ENCODE assay signal across 9 mouse cellular contexts in the genomic region with DNA sequence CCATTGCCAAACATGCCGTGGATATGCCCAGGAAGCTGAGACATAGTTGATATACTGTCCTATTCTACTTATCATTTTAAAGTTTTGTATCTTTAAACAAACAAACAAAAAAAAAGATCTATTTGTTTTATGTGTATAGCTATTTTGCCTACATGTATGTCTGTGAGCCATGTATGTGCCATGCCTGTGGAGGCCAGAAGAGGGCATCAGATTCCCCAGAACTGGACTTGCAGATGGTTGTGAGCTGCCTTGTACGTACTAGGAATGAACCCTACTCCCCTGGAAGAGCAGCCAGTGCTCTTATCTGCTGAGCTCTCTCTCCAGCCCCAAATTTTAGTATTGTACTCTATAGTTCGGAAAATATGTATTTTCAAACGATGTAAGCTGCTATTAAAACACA. TPM values are rescaled to one million over a fixed set of nuclear protein-coding genes. Genes with fewer than 3 reads are reported as not detected.
DNase-seq lines count a peak whose midpoint lies in the region; ATAC-seq and TF ChIP-seq lines count a peak whose summit lies in the region.
"Had no signal": no experiment of that assay in that cellular context is flagged by ENCODE, and none has a peak within 500 bp of the region (broad histone marks: within the 10 kb centered on the region; RNA-seq: fewer than 3 reads in every experiment).

No protein-coding gene starts in this region.

- H3K9ac ChIP-seq in forebrain, postnatal 0 days: no peak overlapping the region
- no peak overlapping the region for H3K9ac ChIP-seq in forebrain, embryonic 13.5 days
- no peak overlapping the region for H3K9ac ChIP-seq in lung, postnatal 0 days (replicated peaks; ENCODE audit: low read depth)
- no peak overlapping the region for H3K9ac ChIP-seq in intestine, embryonic 15.5 days

- TF ChIP-seq EP300 in lung, postnatal 0 days (IDR thresholded peaks at IDR 0.05): no peak

- H3K4me2 ChIP-seq in forebrain, postnatal 0 days (ENCODE audit: low read depth): no peak overlapping the region
- H3K4me2 ChIP-seq in forebrain, embryonic 13.5 days: no peak overlapping the region
- H3K4me2 ChIP-seq in lung, postnatal 0 days (replicated peaks; ENCODE audit: low read depth, low read length): no peak overlapping the region
- H3K4me2 ChIP-seq in intestine, embryonic 15.5 days (replicated peaks): no peak overlapping the region

- H3K4me1 ChIP-seq in forebrain, postnatal 0 days (ENCODE audit: insufficient read depth): no peaks in the 10 kb centered on the region
- H3K4me1 ChIP-seq in forebrain, embryonic 13.5 days: peaks cover 4% of the 10 kb centered on the region; the same call in 1 of the 2 replicates
- no peaks in the 10 kb centered on the region for H3K4me1 ChIP-seq in cortical plate, adult 2 months (ENCODE audit: control insufficient read depth, insufficient read depth, low read length)
- no peaks in the 10 kb centered on the region for H3K4me1 ChIP-seq in lung, postnatal 0 days (ENCODE audit: insufficient read depth, low read depth, low read length)
- H3K4me1 ChIP-seq in intestine, embryonic 15.5 days (replicated peaks): peaks cover 5% of the 10 kb centered on the region; the same call in 1 of the 2 replicates

- no peak for TF ChIP-seq POLR2A in cortical plate, adult 2 months (IDR thresholded peaks at IDR 0.05; ENCODE audit: extremely low read depth, insufficient read depth, low read length)

- peak; percentile 48 for DNase-seq in forebrain, postnatal 0 days
- DNase-seq in right cerebral cortex, postnatal 4 days: peak; percentile 27
- DNase-seq in right cerebral cortex, adult 2 months (ENCODE audit: low spot score in 2 of 2): no peak
- DNase-seq in lung, postnatal 0 days (ENCODE audit: low spot score): peak; percentile 51
- DNase-seq in left cerebral cortex, adult 8-10 months (ENCODE audit: low spot score in 2 of 2): no peak

- no peaks in the 10 kb centered on the region for H3K9me3 ChIP-seq in forebrain, postnatal 0 days (ENCODE audit: low read length)
- no peaks in the 10 kb centered on the region for H3K9me3 ChIP-seq in forebrain, embryonic 13.5 days (replicated peaks)
- H3K9me3 ChIP-seq in lung, postnatal 0 days (ENCODE audit: low read length): no peaks in the 10 kb centered on the region
- H3K9me3 ChIP-seq in intestine, embryonic 15.5 days: no peaks in the 10 kb centered on the region

- no peaks in the 10 kb centered on the region for H3K27me3 ChIP-seq in forebrain, postnatal 0 days (ENCODE audit: insufficient read depth, low read length)
- H3K27me3 ChIP-seq in forebrain, embryonic 13.5 days: peaks cover 3% of the 10 kb centered on the region; the same call in 1 of the 2 replicates
- H3K27me3 ChIP-seq in lung, postnatal 0 days (replicated peaks; ENCODE audit: insufficient read depth, low read length): no peaks in the 10 kb centered on the region
- no peaks in the 10 kb centered on the region for H3K27me3 ChIP-seq in intestine, embryonic 15.5 days (replicated peaks)

- 32% methylated on average over 4 of the region's 4 CpGs for WGBS in forebrain, postnatal 0 days
- WGBS in forebrain, embryonic 13.5 days: 29% methylated on average over 4 of the region's 4 CpGs
- 38% methylated on average over 4 of the region's 4 CpGs for WGBS in lung, postnatal 0 days
- 36% methylated on average over 4 of the region's 4 CpGs for WGBS in intestine, embryonic 15.5 days

- no peak for ATAC-seq in forebrain, postnatal 0 days
- ATAC-seq in forebrain, embryonic 13.5 days: no peak
- ATAC-seq in lung, postnatal 0 days: no peak
- ATAC-seq in intestine, embryonic 15.5 days: no peak

- H3K4me3 ChIP-seq in forebrain, postnatal 0 days (ENCODE audit: low read depth, low read length): no peak overlapping the region
- no peak overlapping the region for H3K4me3 ChIP-seq in forebrain, embryonic 13.5 days
- no peak overlapping the region for H3K4me3 ChIP-seq in cortical plate, adult 2 months (ENCODE audit: insufficient read depth, low read length)
- no peak overlapping the region for H3K4me3 ChIP-seq in lung, postnatal 0 days (ENCODE audit: low read depth, low read length)
- no peak overlapping the region for H3K4me3 ChIP-seq in intestine, embryonic 15.5 days (replicated peaks)

- peak; percentile 70 for TF ChIP-seq CTCF in forebrain, postnatal 0 days (IDR thresholded peaks at IDR 0.05; ENCODE audit: low read depth)
- peak; percentile 60 for TF ChIP-seq CTCF in cortical plate, adult 2 months (IDR thresholded peaks at IDR 0.05; ENCODE audit: extremely low read depth, insufficient read depth, low read length)
- peak; percentile 74 for TF ChIP-seq CTCF in lung, postnatal 0 days (IDR thresholded peaks at IDR 0.05)

- H3K27ac ChIP-seq in forebrain, postnatal 0 days (ENCODE audit: low read depth, low read length): no peak overlapping the region
- no peak overlapping the region for H3K27ac ChIP-seq in forebrain, embryonic 13.5 days
- no peak overlapping the region for H3K27ac ChIP-seq in cortical plate, adult 2 months (ENCODE audit: insufficient read depth, low read length)
- H3K27ac ChIP-seq in lung, postnatal 0 days (ENCODE audit: low read length): no peak overlapping the region
- no peak overlapping the region for H3K27ac ChIP-seq in intestine, embryonic 15.5 days

- no peaks in the 10 kb centered on the region for H3K36me3 ChIP-seq in forebrain, postnatal 0 days (ENCODE audit: insufficient read depth)
- H3K36me3 ChIP-seq in forebrain, embryonic 13.5 days (ENCODE audit: poor library complexity, severe bottlenecking): no peaks in the 10 kb centered on the region
- H3K36me3 ChIP-seq in lung, postnatal 0 days (ENCODE audit: insufficient read depth, low read length): no peaks in the 10 kb centered on the region
- no peaks in the 10 kb centered on the region for H3K36me3 ChIP-seq in intestine, embryonic 15.5 days

RNA-seq across cellular contexts. Expression of a gene that starts 10.1 kb away (rescaled TPM):
- 6.5 and 9.0 TPM in 2 replicates for total RNA-seq in forebrain, postnatal 0 days (2014; rRNA removed)
- polyA plus RNA-seq in forebrain, postnatal 0 days (2015; fragmentation: Nextera tagmentation; extraction: Ambion mirVana): 4.4 and 5.5 TPM in 2 replicates
- 2.4 and 2.6 TPM in 2 replicates for polyA plus RNA-seq in forebrain, embryonic 13.5 days (2015; fragmentation: Nextera tagmentation; extraction: Ambion mirVana)
- polyA plus RNA-seq in cortical plate, adult 2 months (2012; rRNA removed): 7.4 and 8.7 TPM in 2 replicates
- 0.24 and 0.74 TPM in 2 replicates for polyA plus RNA-seq in lung, postnatal 0 days (2015; fragmentation: Nextera tagmentation; extraction: Ambion mirVana)
- 1 to 10 TPM; 3.3 to 5.1 (median 4.3) TPM for total RNA-seq in left cerebral cortex, adult 8-10 months (2022)
- 0.34 and 0.59 TPM in 2 replicates for polyA plus RNA-seq in intestine, embryonic 15.5 days (2015; fragmentation: Nextera tagmentation; extraction: Ambion mirVana)
- total RNA-seq: heart, postnatal 10 days had no signal

RNA-seq across cellular contexts. Expression of a gene that starts 11.6 kb away (rescaled TPM):
- not detected in 2 replicates for total RNA-seq in forebrain, postnatal 0 days (2014; rRNA removed)
- polyA plus RNA-seq in forebrain, postnatal 0 days (2015; fragmentation: Nextera tagmentation; extraction: Ambion mirVana): not detected in 2 replicates
- not detected in 2 replicates for polyA plus RNA-seq in forebrain, embryonic 13.5 days (2015; fragmentation: Nextera tagmentation; extraction: Ambion mirVana)
- 0.04 TPM in 1 of 2 replicates, not detected in the other for polyA plus RNA-seq in cortical plate, adult 2 months (2012; rRNA removed)
- polyA plus RNA-seq in lung, postnatal 0 days (2015; fragmentation: Nextera tagmentation; extraction: Ambion mirVana): not detected in 2 replicates
- not detected for total RNA-seq in left cerebral cortex, adult 8-10 months (2022)
- polyA plus RNA-seq in intestine, embryonic 15.5 days (2015; fragmentation: Nextera tagmentation; extraction: Ambion mirVana): 9.4 and 14.7 TPM in 2 replicates
- total RNA-seq: heart, postnatal 10 days had no signal

RNA-seq across cellular contexts. Expression of a gene that starts 33.9 kb away (rescaled TPM):
- total RNA-seq in forebrain, postnatal 0 days (2014; rRNA removed): not detected in 2 replicates
- not detected in 2 replicates for polyA plus RNA-seq in forebrain, postnatal 0 days (2015; fragmentation: Nextera tagmentation; extraction: Ambion mirVana)
- not detected in 2 replicates for polyA plus RNA-seq in forebrain, embryonic 13.5 days (2015; fragmentation: Nextera tagmentation; extraction: Ambion mirVana)
- polyA plus RNA-seq in cortical plate, adult 2 months (2012; rRNA removed): not detected in 2 replicates
- 0.07 TPM in 1 of 2 replicates, not detected in the other for polyA plus RNA-seq in lung, postnatal 0 days (2015; fragmentation: Nextera tagmentation; extraction: Ambion mirVana)
- total RNA-seq in left cerebral cortex, adult 8-10 months (2022): under 1 TPM; 0.49 to 0.82 (median 0.63) TPM
- 3.7 and 5.0 TPM in 2 replicates for polyA plus RNA-seq in intestine, embryonic 15.5 days (2015; fragmentation: Nextera tagmentation; extraction: Ambion mirVana)

Comparison
In these comparisons a context has a peak if more than half of its experiments do, and no peak if none do; other contexts are left out.
1. DNase-seq: peak in forebrain, postnatal 0 days (single experiment), right cerebral cortex, postnatal 4 days (single experiment) and lung, postnatal 0 days (single experiment); none in right cerebral cortex, adult 2 months (0 of 2) and left cerebral cortex, adult 8-10 months (0 of 2).
2. RNA of a gene that starts 11.6 kb away (polyA plus RNA-seq): 9.4 to 14.7 TPM in intestine, embryonic 15.5 days; not detected in forebrain, postnatal 0 days, not detected in forebrain, embryonic 13.5 days, 0.04 TPM in cortical plate, adult 2 months and not detected in lung, postnatal 0 days; every median in the first group is over 10 times any median in the second.
3. Peak in every context shown above with its lines, with median percentiles within 50 percentile points of each other: CTCF ChIP-seq.